Mouse (Mus musculus): ENCODE data around the gene Lrrc40.
"Not testable (repeated sequence)": the region's sequence is repeated elsewhere in the genome, so short reads cannot be mapped to it uniquely, and the experiment has no call there.

Lrrc40 gene

DNA sequence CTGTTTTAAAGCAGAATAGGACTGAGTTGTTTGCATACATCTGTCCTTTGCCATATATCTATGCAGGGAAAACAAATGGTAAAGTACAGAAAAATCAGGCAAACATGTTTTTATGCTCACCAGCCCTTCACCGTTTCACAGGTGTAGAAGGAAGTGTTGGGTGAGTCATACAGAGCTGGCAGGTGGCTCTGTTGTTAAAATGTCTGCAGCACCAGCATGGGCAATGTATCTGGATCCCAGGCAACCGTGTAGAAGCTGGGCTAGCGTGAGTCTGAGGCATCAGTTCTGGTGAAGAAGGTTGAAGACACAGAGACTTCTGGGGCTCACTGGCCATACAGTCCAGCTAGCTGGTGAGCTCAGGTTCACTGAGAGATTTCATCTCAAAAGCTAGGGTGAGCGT lies 57.5 kb downstream of the Lrrc40 start:
- DNase-seq: no peak

DNA sequence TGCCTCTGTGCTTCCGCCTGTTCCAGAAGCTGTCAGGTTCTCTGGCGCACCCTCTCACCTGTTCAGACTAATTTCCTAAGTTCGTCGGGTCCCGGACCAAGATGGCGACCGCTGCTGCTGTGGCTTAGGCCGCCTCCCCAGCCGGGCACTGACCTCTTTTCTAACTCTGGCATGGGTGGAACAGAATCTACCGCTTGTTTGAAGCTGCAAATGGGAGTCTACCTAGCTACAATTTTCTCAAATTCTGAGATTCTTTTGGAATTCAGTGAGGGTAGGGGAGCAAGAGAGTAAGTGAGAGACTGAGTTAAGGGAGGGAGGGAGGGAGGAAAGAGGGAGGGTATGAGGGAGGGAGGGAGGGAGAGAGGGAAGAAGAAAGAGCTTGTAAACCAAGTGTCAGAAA lies 65.6 kb downstream of the Lrrc40 start:
- DNase-seq: not testable (repeated sequence)

DNA sequence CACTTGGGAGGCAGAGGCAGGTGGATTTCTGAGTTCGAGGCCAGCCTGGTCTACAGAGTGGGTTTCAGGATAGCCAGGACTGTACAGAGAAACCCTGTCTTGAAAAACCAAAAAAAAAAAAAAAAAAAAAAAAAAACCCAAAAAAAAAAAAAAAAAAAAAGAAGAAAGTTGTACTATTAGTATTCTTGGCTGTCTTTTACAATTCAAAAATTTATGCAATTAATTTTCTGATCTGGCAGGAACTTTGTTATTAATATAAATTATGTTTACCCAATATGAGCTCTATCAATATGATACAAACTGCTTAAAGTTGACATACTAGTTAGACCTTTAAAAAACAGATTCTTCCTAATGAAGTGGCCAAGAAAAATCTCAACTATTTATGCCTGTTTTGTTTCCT lies 66.1 kb downstream of the Lrrc40 start:
- DNase-seq: not testable (repeated sequence)

DNA sequence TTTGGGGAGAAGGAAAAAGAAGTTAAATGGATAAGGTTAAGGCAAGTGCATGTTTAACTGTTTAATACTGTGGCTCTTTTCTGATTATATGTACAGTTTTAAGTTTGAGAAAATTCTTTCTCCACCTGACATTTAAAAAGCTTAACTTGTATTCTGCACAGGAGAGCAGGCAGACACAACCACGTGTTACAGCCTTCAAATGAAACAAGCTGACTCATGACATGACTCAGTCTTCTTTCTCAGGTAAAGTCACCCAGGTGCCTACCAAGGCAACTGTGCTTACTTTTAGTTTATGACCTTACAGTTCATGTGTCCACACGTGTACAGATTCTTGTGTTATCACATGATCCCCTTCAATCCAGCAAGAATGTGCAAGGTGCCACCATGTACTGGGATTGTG lies 67.0 kb downstream of the Lrrc40 start:
- DNase-seq: no peak

DNA sequence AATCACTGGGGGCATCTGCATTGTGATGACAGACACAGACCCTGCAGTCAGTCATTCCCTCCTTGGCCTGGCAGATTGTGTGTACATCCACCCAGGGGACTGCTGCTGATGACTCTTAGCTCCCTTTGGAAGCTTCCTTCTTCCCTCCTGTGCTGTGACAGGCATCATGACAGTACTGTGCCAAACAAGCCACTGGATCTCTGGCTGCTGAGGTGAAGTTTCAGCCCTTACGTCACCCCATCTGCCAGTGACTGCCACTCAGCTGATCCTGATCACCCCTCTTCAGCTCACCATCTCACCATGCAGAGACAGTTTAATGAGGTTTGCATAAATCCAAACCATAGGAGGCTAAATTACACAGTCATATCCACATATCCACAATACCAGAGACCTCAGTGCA lies 68.8 kb downstream of the Lrrc40 start:
- DNase-seq: no peak
